Mouse (Mus musculus): Measurements from ENCODE around the gene Trak1. TPM values are rescaled to one million over a fixed set of nuclear protein-coding genes. Genes with fewer than 3 reads are reported as not detected.

The Trak1 gene
- total and polyA plus RNA-seq, 2 experiments, result 50.3 to 61.2 TPM

DNA sequence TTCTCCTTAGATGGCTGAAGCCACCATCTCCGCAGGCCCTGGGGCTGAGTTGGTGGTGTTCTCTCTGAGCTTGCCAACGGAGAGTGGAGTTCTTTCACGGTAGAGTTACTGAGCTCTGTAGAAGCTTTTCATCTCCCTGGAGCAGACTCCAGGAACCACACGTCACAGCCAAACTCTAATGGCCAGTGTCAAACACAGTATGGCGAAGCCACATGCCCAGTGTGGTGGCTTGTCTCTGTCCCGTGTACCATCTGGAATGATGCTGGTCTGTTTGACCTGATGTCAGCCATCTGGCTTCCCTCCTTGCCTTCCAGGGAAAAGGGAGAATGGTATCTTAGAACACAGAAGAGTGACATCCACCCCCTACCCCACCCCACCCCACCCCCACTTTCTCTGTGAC, 172.4 kb downstream of the Trak1 start:
- Histone ChIP-seq H3K27me3 (ENCODE audit: control insufficient read depth, insufficient read depth, low read length) (no peaks in the 10 kb centered on the region), H3K36me3 (ENCODE audit: control insufficient read depth, insufficient read depth, low read length) (peaks cover 26% of the 10 kb centered on the region; the same call in 1 of the 2 replicates), H3K9ac (ENCODE audit: low read depth, low read length) (no peak overlapping the region), H3K4me3 (ENCODE audit: insufficient read depth, low read depth, low read length) (no peak overlapping the region), H3K27ac (replicated peaks; ENCODE audit: insufficient read depth, low read depth, low read length) (no peak overlapping the region), H3K79me2 (ENCODE audit: control insufficient read depth, insufficient read depth, low read length) (no peaks in the 10 kb centered on the region), H3K4me1 (ENCODE audit: control insufficient read depth, insufficient read depth, low read length) (no peaks in the 10 kb centered on the region)
- no peak for DNase-seq (ENCODE audit: extremely low read depth, low read depth, low spot score)
- TF ChIP-seq POLR2A (IDR thresholded peaks at IDR 0.05; ENCODE audit: extremely low read depth, insufficient read depth, low read length) (no peak), CTCF (IDR thresholded peaks at IDR 0.05; ENCODE audit: low read depth, low read length) (no peak)
- WGBS, result 95% methylated on average over 6 of the region's 6 CpGs

DNA sequence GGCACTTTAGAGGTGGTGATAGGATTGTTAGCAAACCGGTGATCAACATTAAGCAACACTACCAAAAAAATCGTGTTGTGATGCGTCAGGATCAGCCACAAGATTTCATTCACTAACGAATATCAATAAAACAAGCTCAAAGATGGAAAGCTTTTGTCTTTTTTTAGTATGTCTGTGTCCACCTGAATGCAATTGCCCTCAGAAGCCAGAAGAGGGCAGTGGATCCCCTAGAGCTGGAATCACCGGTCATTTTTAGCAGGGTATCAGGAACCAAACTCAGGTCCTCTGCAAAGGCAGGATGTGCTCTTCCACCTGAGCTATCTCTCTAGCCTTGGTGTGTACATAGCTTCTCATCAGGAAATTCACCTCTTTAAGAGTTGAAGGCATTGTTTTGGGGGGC, 177.5 kb downstream of the Trak1 start:
- Histone ChIP-seq H3K79me2 (ENCODE audit: control insufficient read depth, insufficient read depth, low read length) (no peaks in the 10 kb centered on the region), H3K4me1 (ENCODE audit: control insufficient read depth, insufficient read depth, low read length) (no peaks in the 10 kb centered on the region), H3K27me3 (ENCODE audit: control insufficient read depth, insufficient read depth, low read length) (no peaks in the 10 kb centered on the region), H3K27ac (replicated peaks; ENCODE audit: insufficient read depth, low read depth, low read length) (no peak overlapping the region), H3K36me3 (ENCODE audit: control insufficient read depth, insufficient read depth, low read length) (peaks cover 11% of the 10 kb centered on the region; the same call in 1 of the 2 replicates), H3K9ac (ENCODE audit: low read depth, low read length) (no peak overlapping the region), H3K4me3 (ENCODE audit: insufficient read depth, low read depth, low read length) (no peak overlapping the region)
- TF ChIP-seq POLR2A (IDR thresholded peaks at IDR 0.05; ENCODE audit: extremely low read depth, insufficient read depth, low read length) (no peak), CTCF (IDR thresholded peaks at IDR 0.05; ENCODE audit: low read depth, low read length) (peak; percentile 35; the same call in 1 of the 2 replicates)
- DNase-seq (ENCODE audit: extremely low read depth, low read depth, low spot score), result no peak
- WGBS, result 79% methylated on average over 5 of the region's 5 CpGs

GRCm38 (mm10) chr9:121475488-121476452, 178.5 kb downstream of the Trak1 start:
- WGBS, result 58% methylated on average over 16 of the region's 16 CpGs
- TF ChIP-seq POLR2A (IDR thresholded peaks at IDR 0.05; ENCODE audit: extremely low read depth, insufficient read depth, low read length), result no peak
- no peak for TF ChIP-seq CTCF (IDR thresholded peaks at IDR 0.05; ENCODE audit: low read depth, low read length)
- no peak overlapping the region for H3K4me3 ChIP-seq (ENCODE audit: insufficient read depth, low read depth, low read length)
- no peak overlapping the region for H3K9ac ChIP-seq (ENCODE audit: low read depth, low read length)
- H3K27me3 ChIP-seq (ENCODE audit: control insufficient read depth, insufficient read depth, low read length), result no peaks in the 10 kb centered on the region
- peaks cover 9% of the 10 kb centered on the region; the same call in 1 of the 2 replicates for H3K36me3 ChIP-seq (ENCODE audit: control insufficient read depth, insufficient read depth, low read length)
- peak; percentile 34 for DNase-seq (ENCODE audit: extremely low read depth, low read depth, low spot score)
- H3K27ac ChIP-seq (replicated peaks; ENCODE audit: insufficient read depth, low read depth, low read length), result no peak overlapping the region
- H3K79me2 ChIP-seq (ENCODE audit: control insufficient read depth, insufficient read depth, low read length), result no peaks in the 10 kb centered on the region
- H3K4me1 ChIP-seq (ENCODE audit: control insufficient read depth, insufficient read depth, low read length), result no peaks in the 10 kb centered on the region

- Histone ChIP-seq H3K27me3 (ENCODE audit: control insufficient read depth, insufficient read depth, low read length) (no peaks in the 10 kb centered on the region), H3K79me2 (ENCODE audit: control insufficient read depth, insufficient read depth, low read length) (no peaks in the 10 kb centered on the region), H3K36me3 (ENCODE audit: control insufficient read depth, insufficient read depth, low read length) (peaks cover 6% of the 10 kb centered on the region; the same call in 1 of the 2 replicates), H3K4me1 (ENCODE audit: control insufficient read depth, insufficient read depth, low read length) (no peaks in the 10 kb centered on the region), H3K4me3 (ENCODE audit: insufficient read depth, low read depth, low read length) (no peak overlapping the region), H3K9ac (ENCODE audit: low read depth, low read length) (no peak overlapping the region), H3K27ac (replicated peaks; ENCODE audit: insufficient read depth, low read depth, low read length) (no peak overlapping the region)
- 18% methylated on average over 15 of the region's 15 CpGs for WGBS
- peak; percentile 49 for DNase-seq (ENCODE audit: extremely low read depth, low read depth, low spot score)
- peak; percentile 79 for TF ChIP-seq CTCF (IDR thresholded peaks at IDR 0.05; ENCODE audit: low read depth, low read length)
- no peak for TF ChIP-seq POLR2A (IDR thresholded peaks at IDR 0.05; ENCODE audit: extremely low read depth, insufficient read depth, low read length)
Observed at GRCm38 (mm10) chr9:121477305-121477911, 180.1 kb downstream of the Trak1 start.

GRCm38 (mm10) chr9:121479453-121479852, 182.2 kb downstream of the Trak1 start:
- WGBS, result 28% methylated on average over 5 of the region's 5 CpGs
- H3K4me3 ChIP-seq (ENCODE audit: insufficient read depth, low read depth, low read length), result no peak overlapping the region
- peak; percentile 66 for TF ChIP-seq CTCF (IDR thresholded peaks at IDR 0.05; ENCODE audit: low read depth, low read length)
- no peak for TF ChIP-seq POLR2A (IDR thresholded peaks at IDR 0.05; ENCODE audit: extremely low read depth, insufficient read depth, low read length)
- H3K36me3 ChIP-seq (ENCODE audit: control insufficient read depth, insufficient read depth, low read length), result no peaks in the 10 kb centered on the region
- H3K27ac ChIP-seq (replicated peaks; ENCODE audit: insufficient read depth, low read depth, low read length), result no peak overlapping the region
- DNase-seq (ENCODE audit: extremely low read depth, low read depth, low spot score), result peak; percentile 60
- H3K4me1 ChIP-seq (ENCODE audit: control insufficient read depth, insufficient read depth, low read length), result no peaks in the 10 kb centered on the region
- no peaks in the 10 kb centered on the region for H3K79me2 ChIP-seq (ENCODE audit: control insufficient read depth, insufficient read depth, low read length)
- no peak overlapping the region for H3K9ac ChIP-seq (ENCODE audit: low read depth, low read length)
- H3K27me3 ChIP-seq (ENCODE audit: control insufficient read depth, insufficient read depth, low read length), result no peaks in the 10 kb centered on the region
